Mouse (Mus musculus) bone marrow, adult 2 months (tissue): ENCODE data around the gene Nat8f6. TPM values are rescaled to one million over a fixed set of nuclear protein-coding genes. Genes with fewer than 3 reads are reported as not detected.
"Not testable (repeated sequence)": the region's sequence is repeated elsewhere in the genome, so short reads cannot be mapped to it uniquely, and the experiment has no call there.

Experiments
- H3K27ac ChIP-seq: fragments of 200-500 bp; 2 replicates; pipeline ENCODE4 v1.5.1; 2012; ENCODE audit warnings: low read depth, mild to moderate bottlenecking, control low read depth, inconsistent platforms, low read length; ENCODE audit not compliant: control insufficient read depth, poor library complexity, insufficient read depth
- H3K4me1 ChIP-seq: fragments of 200-500 bp; 2 replicates; pipeline ENCODE4 v1.6.1; 2011; ENCODE audit warnings: low read length; ENCODE audit not compliant: control insufficient read depth, insufficient read depth
- H3K4me3 ChIP-seq: fragments of 200-500 bp; replicated peaks from 2 replicates; pipeline ENCODE3; 2011; ENCODE audit warnings: mild to moderate bottlenecking, low read depth, low read length, control low read depth; ENCODE audit not compliant: control insufficient read depth
- CTCF ChIP-seq: fragments of 200-500 bp; IDR thresholded peaks from 2 replicates; pipeline ENCODE4 v1.5.1; 2011; ENCODE audit warnings: low read length, control low read depth; ENCODE audit not compliant: control insufficient read depth, insufficient read depth
- POLR2A ChIP-seq: fragments of 200-500 bp; IDR thresholded peaks from 2 replicates; pipeline ENCODE4 v1.6.1; 2011; ENCODE audit warnings: low read depth, mild to moderate bottlenecking, control low read depth, low read length, borderline replicate concordance; ENCODE audit not compliant: control insufficient read depth
- WGBS: fragments of 180-500 bp; shearing (Covaris S2); methylation state at CpG from one replicate; pipeline ENCODE4 v1.1.7; 2018; 5-methylcytosine and 5-hydroxymethylcytosine counted together
- polyA plus RNA-seq: library from polyadenylated mRNA; stranded (reverse); fragments of >200 nt; gene quantifications from 2 replicates; pipeline ENCODE4 v1.2.4, GENCODE M21; 2011; ENCODE audit warnings: low replicate concordance; ENCODE audit not compliant: missing spikeins, insufficient read depth, insufficient read length

Gene Nat8f6
- polyA plus RNA-seq, 1 experiment = not detected

GRCm38 (mm10) chr6:85839982-85840381 is 19.2 kb upstream of the Nat8f6 start:
- Histone ChIP-seq H3K4me3 (no peak overlapping the region), H3K27ac (no peak overlapping the region), H3K4me1 (no peaks in the 10 kb centered on the region)
- WGBS = 48% methylated on average over 4 of the region's 4 CpGs
- TF ChIP-seq POLR2A (no peak), CTCF (no peak)

- Histone ChIP-seq H3K4me3 (no peak overlapping the region), H3K4me1 (no peaks in the 10 kb centered on the region), H3K27ac (no peak overlapping the region)
- 84% methylated on average over 8 of the region's 8 CpGs for WGBS
- no peak for TF ChIP-seq POLR2A
- TF ChIP-seq CTCF = no peak
These were observed 17.9 kb upstream of the Nat8f6 start for GRCm38 (mm10) chr6:85838674-85839073.

GRCm38 (mm10) chr6:85837307-85837706 is 16.6 kb upstream of the Nat8f6 start:
- H3K27ac ChIP-seq, H3K4me1 ChIP-seq, H3K4me3 ChIP-seq: not testable (repeated sequence)
- 28% methylated on average over 12 of the region's 12 CpGs for WGBS

- not testable (repeated sequence) for H3K4me3 ChIP-seq, H3K27ac ChIP-seq, H3K4me1 ChIP-seq
- WGBS = 11% methylated on average over 8 of the region's 9 CpGs
These were observed 16.1 kb upstream of the Nat8f6 start for GRCm38 (mm10) chr6:85836827-85837226.

GRCm38 (mm10) chr6:85836098-85836497 is 15.3 kb upstream of the Nat8f6 start:
- not testable (repeated sequence) for H3K4me3 ChIP-seq, H3K27ac ChIP-seq, H3K4me1 ChIP-seq
- 66% methylated on average over 5 of the region's 5 CpGs for WGBS

DNA sequence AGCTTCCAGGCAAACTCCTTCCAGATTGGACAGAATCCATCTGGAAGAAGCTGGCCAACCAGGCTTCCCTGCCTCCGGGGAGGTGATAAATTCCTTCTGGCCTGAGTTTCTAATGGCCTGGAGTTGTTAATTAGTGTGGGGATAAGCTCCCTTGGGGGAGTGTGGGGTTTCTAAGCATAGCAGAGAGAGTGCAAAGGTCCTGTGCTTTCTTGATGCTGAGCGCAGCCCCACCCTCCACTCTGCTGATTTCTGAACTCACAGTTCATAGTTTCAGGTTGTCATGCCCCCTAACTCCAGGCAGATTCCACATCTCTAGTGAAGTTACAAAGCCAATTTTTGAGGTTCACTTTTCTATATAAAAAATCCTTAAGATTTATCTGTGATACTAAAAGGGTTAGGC is 14.3 kb upstream of the Nat8f6 start:
- H3K27ac ChIP-seq, H3K4me3 ChIP-seq, H3K4me1 ChIP-seq: not testable (repeated sequence)
- 92% methylated on average over 1 of the region's 2 CpGs for WGBS

GRCm38 (mm10) chr6:85834504-85835100 is 13.8 kb upstream of the Nat8f6 start:
- H3K4me3 ChIP-seq, H3K4me1 ChIP-seq, H3K27ac ChIP-seq: not testable (repeated sequence)

DNA sequence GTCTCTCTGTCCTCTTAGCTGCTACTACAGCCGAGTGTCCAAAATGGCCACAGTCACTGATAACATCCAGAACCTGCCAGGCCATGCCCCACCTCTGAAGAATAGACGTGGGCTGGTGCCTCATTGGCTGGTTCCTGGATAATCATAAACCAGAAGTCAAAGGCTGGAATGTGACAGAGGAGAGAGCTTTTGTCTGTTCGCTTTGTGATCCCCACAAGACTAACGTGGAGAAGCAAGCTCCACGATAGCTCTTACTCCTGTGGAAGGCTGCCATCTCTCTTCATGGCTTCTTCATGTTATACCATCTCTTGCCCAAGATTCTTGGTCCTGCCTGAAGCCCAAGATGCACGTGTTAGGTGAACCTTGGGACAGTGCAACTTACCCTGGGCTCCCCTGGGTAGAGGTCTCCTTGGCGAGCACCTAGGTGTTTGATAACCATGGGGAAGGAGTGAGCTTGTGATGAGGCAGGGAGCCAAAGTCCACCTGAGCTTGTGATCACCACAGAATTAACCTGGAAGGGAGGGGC is 11.1 kb upstream of the Nat8f6 start, which contains the start of gene Nat8:
Gene Nat8, minus strand, starts transcription at position 287 of the 526 bp plus-strand sequence.
- Histone ChIP-seq H3K4me1 (no peaks in the 10 kb centered on the region), H3K27ac (no peak within 1 kb of the TSS), H3K4me3 (no peak within 1 kb of the TSS)
- TF ChIP-seq POLR2A (no peak), CTCF (no peak)
- WGBS = 70% methylated on average over 7 of the region's 7 CpGs

DNA sequence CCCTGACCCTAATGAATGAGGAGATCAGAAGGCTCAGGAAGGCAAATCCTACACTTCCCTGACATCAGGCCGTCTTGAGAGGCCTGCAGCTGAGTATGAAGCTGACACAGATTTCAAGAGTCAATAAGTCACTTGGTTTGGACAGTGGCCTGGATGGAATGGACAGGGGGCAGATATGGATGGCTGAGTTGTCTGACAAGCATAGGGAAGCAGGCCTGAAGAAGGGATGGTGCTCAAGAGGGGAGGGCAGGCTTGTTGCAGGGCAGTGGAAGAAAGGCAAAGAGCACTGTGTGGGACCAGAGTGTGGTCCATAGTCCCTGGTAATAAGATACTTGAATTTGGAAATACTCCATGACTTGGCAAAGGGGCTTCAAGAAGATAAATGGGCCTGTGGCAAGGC is 8.7 kb upstream of the Nat8f6 start:
- H3K4me1 ChIP-seq = no peaks in the 10 kb centered on the region
- no peak overlapping the region for H3K4me3 ChIP-seq
- 63% methylated on average over 1 of the region's 1 CpGs for WGBS
- no peak overlapping the region for H3K27ac ChIP-seq
- TF ChIP-seq CTCF (no peak), POLR2A (no peak)
